Mouse (Mus musculus) forebrain, embryonic 11.5 days (tissue): ENCODE data around the gene H2-M2. TPM values are rescaled to one million over a fixed set of nuclear protein-coding genes. Genes with fewer than 3 reads are reported as not detected.

Experiments
- polyA plus RNA-seq: library from polyadenylated mRNA; unstranded; fragments of >200 nt; fragmentation: Nextera tagmentation; extraction: Ambion mirVana; gene quantifications from 2 replicates; pipeline ENCODE4 v1.2.1, GENCODE M21; 2014

H2-M2 gene
- polyA plus RNA-seq, 1 experiment from 2014 or later: not detected

Other genes with a start within 250 kb of the H2-M2 start
- gene Olfr97, start 246.2 kb downstream of the H2-M2 start, polyA plus RNA-seq: not detected in 2 replicates
- not detected in 2 replicates for gene Olfr98, start 219.8 kb downstream of the H2-M2 start, polyA plus RNA-seq
- 1.7 and 2.5 TPM in 2 replicates for gene H2-M3, start 213.3 kb downstream of the H2-M2 start, polyA plus RNA-seq
- gene Olfr99, start 200.1 kb downstream of the H2-M2 start, polyA plus RNA-seq: not detected in 2 replicates
- not detected in 2 replicates for gene Olfr101, start 179.2 kb downstream of the H2-M2 start, polyA plus RNA-seq
- gene Olfr102, start 166.5 kb downstream of the H2-M2 start, polyA plus RNA-seq: not detected in 2 replicates
- not detected in 2 replicates for gene Olfr103, start 143.9 kb downstream of the H2-M2 start, polyA plus RNA-seq
- not detected in 2 replicates for gene Olfr104-ps, start 124.0 kb downstream of the H2-M2 start, polyA plus RNA-seq
- not detected in 2 replicates for gene Olfr105-ps, start 104.5 kb downstream of the H2-M2 start, polyA plus RNA-seq
- not detected in 2 replicates for gene Olfr106-ps, start 93.2 kb downstream of the H2-M2 start, polyA plus RNA-seq
- gene Olfr107, start 84.3 kb downstream of the H2-M2 start, polyA plus RNA-seq: not detected in 2 replicates
- gene Olfr108, start 38.1 kb downstream of the H2-M2 start, polyA plus RNA-seq: not detected in 2 replicates
- gene Olfr109, start 24.6 kb downstream of the H2-M2 start, polyA plus RNA-seq: not detected in 2 replicates
- gene Olfr110, start 8.9 kb upstream of the H2-M2 start, polyA plus RNA-seq: not detected in 2 replicates
- gene Olfr111, start 24.5 kb upstream of the H2-M2 start, polyA plus RNA-seq: not detected in 2 replicates
- not detected in 2 replicates for gene Olfr112, start 85.9 kb upstream of the H2-M2 start, polyA plus RNA-seq
- not detected in 2 replicates for gene Olfr113, start 94.1 kb upstream of the H2-M2 start, polyA plus RNA-seq
- not detected in 2 replicates for gene Olfr114, start 109.2 kb upstream of the H2-M2 start, polyA plus RNA-seq
- gene Olfr115, start 143.6 kb upstream of the H2-M2 start, polyA plus RNA-seq: not detected in 2 replicates
- gene Olfr116, start 143.6 kb upstream of the H2-M2 start, polyA plus RNA-seq: not detected in 2 replicates
- gene Olfr117, start 180.2 kb upstream of the H2-M2 start, polyA plus RNA-seq: not detected in 2 replicates
- gene Olfr118, start 183.4 kb upstream of the H2-M2 start, polyA plus RNA-seq: not detected in 2 replicates
- gene Olfr119, start 213.0 kb upstream of the H2-M2 start, polyA plus RNA-seq: not detected in 2 replicates
- not detected in 2 replicates for gene Olfr120, start 238.3 kb upstream of the H2-M2 start, polyA plus RNA-seq